Mouse (Mus musculus) megakaryocyte, embryonic 14.5 days (primary cell): ENCODE data around the gene Odf4.

Source experiments
- FLI1 ChIP-seq: IDR thresholded peaks from 2 replicates; pipeline ENCODE4 v1.6.1; 2012; ENCODE audit warnings: low read length, inconsistent platforms, mixed read lengths
- GATA1 ChIP-seq: IDR thresholded peaks from 3 replicates; pipeline ENCODE4 v1.6.1; 2012; ENCODE audit warnings: mixed read lengths, low read length, inconsistent platforms, borderline replicate concordance

- TF ChIP-seq FLI1, result no peak
- TF ChIP-seq GATA1, result no peak
These were observed 30.4 kb upstream of the Odf4 start, which contains the start of gene Arhgef15 for GRCm38 (mm10) chr11:68957308-68957707.
